Mouse (Mus musculus) retina, embryonic 14.5 days (tissue): ENCODE results near the gene Etfbkmt.
"Not testable (repeated sequence)": the region's sequence is repeated elsewhere in the genome, so short reads cannot be mapped to it uniquely, and the experiment has no call there.

ENCODE experiments used
- DNase-seq: peaks from one replicate; pipeline ENCODE4 v3.0.0-alpha.2; 2015; ENCODE audit warnings: low spot score

Etfbkmt gene

GRCm38 (mm10) chr6:149187371-149187770, 47.7 kb downstream of the Etfbkmt start:
- peak; percentile 3 for DNase-seq

- peak; percentile 100 for DNase-seq
Observed at GRCm38 (mm10) chr6:149188041-149188924, 48.6 kb downstream of the Etfbkmt start, which contains the start of gene Amn1. Gene Amn1 (minus strand): TSS chr6:149188712.

GRCm38 (mm10) chr6:149188925-149189257, 49.2 kb downstream of the Etfbkmt start:
- no peak for DNase-seq

- DNase-seq, result no peak
Observed at GRCm38 (mm10) chr6:149189340-149189922, 49.8 kb downstream of the Etfbkmt start.

- DNase-seq, result not testable (repeated sequence)
Observed at GRCm38 (mm10) chr6:149191951-149192350, 52.3 kb downstream of the Etfbkmt start.

- DNase-seq, result no peak
Observed at GRCm38 (mm10) chr6:149193276-149193905, 53.7 kb downstream of the Etfbkmt start.

GRCm38 (mm10) chr6:149197116-149197515, 57.5 kb downstream of the Etfbkmt start:
- DNase-seq, result no peak

- no peak for DNase-seq
Observed at GRCm38 (mm10) chr6:149198572-149198971, 58.9 kb downstream of the Etfbkmt start.
